Mouse (Mus musculus) CH12.LX (cell line): ENCODE data around the gene Sppl2b. TPM values are rescaled to one million over a fixed set of nuclear protein-coding genes. Genes with fewer than 3 reads are reported as not detected.

Experiments
- DNase-seq: peaks from one replicate; pipeline ENCODE4 v3.0.0-alpha.2; 2013; ENCODE audit errors: extremely low read depth
- H3K27ac ChIP-seq: 2 replicates; pipeline ENCODE4 v1.5.1; 2012; ENCODE audit warnings: low read depth, mild to moderate bottlenecking, control low read depth, moderate library complexity; ENCODE audit not compliant: insufficient read depth
- H3K27me3 ChIP-seq: replicated peaks from 2 replicates; pipeline ENCODE3; 2012; ENCODE audit warnings: inconsistent platforms
- H3K36me3 ChIP-seq, 2 experiments: replicated peaks in 1 of 2; 2 replicates each; pipeline versions ENCODE3 to v1.6.1; 2012; ENCODE audit warnings: inconsistent platforms in 1 of 2, low read length in 1 of 2, mild to moderate bottlenecking in 1 of 2, mixed read lengths in 1 of 2, moderate library complexity in 1 of 2; ENCODE audit not compliant: control insufficient read depth in 1 of 2, insufficient read depth in 1 of 2
- H3K4me1 ChIP-seq, 2 experiments: 2 replicates each; pipeline ENCODE4 v1.6.1; 2012; ENCODE audit warnings: inconsistent platforms in 1 of 2, moderate library complexity in 1 of 2; ENCODE audit not compliant: insufficient read depth in 2 of 2, control insufficient read depth in 1 of 2
- H3K4me2 ChIP-seq: 2 replicates; pipeline ENCODE4 v1.6.1; 2012; ENCODE audit warnings: low read depth, mild to moderate bottlenecking, control low read depth; ENCODE audit not compliant: poor library complexity, insufficient read depth, severe bottlenecking
- H3K4me3 ChIP-seq, 3 experiments: fragments of 150-350 bp in 1 of 3; sonication (generic) in 1 of 3; replicated peaks in 1 of 3; 2 replicates each; pipeline versions ENCODE3 to v1.5.1; 2011 to 2012; ENCODE audit warnings: low read depth in 2 of 3, low read length in 2 of 3, mild to moderate bottlenecking in 2 of 3, moderate library complexity in 2 of 3, control low read depth in 1 of 3, improper control_type of control experiment in 1 of 3, inconsistent platforms in 1 of 3, mixed read lengths in 1 of 3; ENCODE audit not compliant: poor library complexity in 1 of 3
- H3K79me2 ChIP-seq: replicated peaks from 2 replicates; pipeline ENCODE4 v1.6.1; 2012; ENCODE audit warnings: mild to moderate bottlenecking, moderate library complexity; ENCODE audit not compliant: control insufficient read depth, poor library complexity, insufficient read depth, severe bottlenecking; ENCODE audit errors: extremely low read depth
- H3K9ac ChIP-seq: 2 replicates; pipeline ENCODE4 v1.6.1; 2012; ENCODE audit warnings: low read depth, mild to moderate bottlenecking, control low read depth, moderate library complexity; ENCODE audit not compliant: insufficient read depth
- H3K9me3 ChIP-seq: replicated peaks from 2 replicates; pipeline ENCODE3; 2012; ENCODE audit warnings: low read length, inconsistent platforms, mixed read lengths
- BHLHE40 ChIP-seq: IDR thresholded peaks from 2 replicates; pipeline ENCODE4 v1.6.1; 2011; ENCODE audit warnings: mild to moderate bottlenecking, low read depth, low read length, improper control_type of control experiment
- CHD1 ChIP-seq: IDR thresholded peaks from 2 replicates; pipeline ENCODE4 v1.6.1; 2012; ENCODE audit warnings: low read depth, low read length, improper control_type of control experiment, inconsistent platforms
- CHD2 ChIP-seq: IDR thresholded peaks from 2 replicates; pipeline ENCODE4 v1.6.1; 2011; ENCODE audit warnings: low read length, improper control_type of control experiment
- CTCF ChIP-seq, 2 experiments: IDR thresholded peaks in 1 of 2; conservative IDR thresholded peaks in 1 of 2; 2 replicates each; pipeline ENCODE4 v1.5.1; 2011 to 2012; ENCODE audit warnings: low read depth in 2 of 2, low read length in 2 of 2, improper control_type of control experiment in 1 of 2, inconsistent platforms in 1 of 2, mild to moderate bottlenecking in 1 of 2, moderate library complexity in 1 of 2
- ELF1 ChIP-seq: IDR thresholded peaks from 2 replicates; pipeline ENCODE4 v1.6.1; 2014; ENCODE audit warnings: low read depth, mild to moderate bottlenecking, inconsistent platforms, low read length, improper control_type of control experiment
- ETS1 ChIP-seq: conservative IDR thresholded peaks from 2 replicates; pipeline ENCODE4 v1.6.1; 2012; ENCODE audit warnings: low read depth, mild to moderate bottlenecking, inconsistent platforms, low read length, improper control_type of control experiment, moderate library complexity
- IRF4 ChIP-seq: IDR thresholded peaks from 2 replicates; pipeline ENCODE4 v1.6.1; 2014; ENCODE audit warnings: low read depth, mild to moderate bottlenecking, inconsistent platforms, low read length, improper control_type of control experiment
- JUN ChIP-seq: IDR thresholded peaks from 2 replicates; pipeline ENCODE4 v1.6.1; 2011; ENCODE audit warnings: low read depth, mild to moderate bottlenecking, low read length, improper control_type of control experiment, moderate library complexity; ENCODE audit not compliant: insufficient read depth
- MAX ChIP-seq: IDR thresholded peaks from 2 replicates; pipeline ENCODE4 v1.6.1; 2011; ENCODE audit warnings: low read length, improper control_type of control experiment
- MEF2A ChIP-seq: IDR thresholded peaks from 2 replicates; pipeline ENCODE4 v1.6.1; 2014; ENCODE audit warnings: low read depth, mild to moderate bottlenecking, inconsistent platforms, low read length, improper control_type of control experiment, borderline replicate concordance
- MXI1 ChIP-seq: IDR thresholded peaks from 2 replicates; pipeline ENCODE4 v1.6.1; 2011; ENCODE audit warnings: mild to moderate bottlenecking, low read depth, low read length, improper control_type of control experiment
- MYC ChIP-seq: IDR thresholded peaks from 2 replicates; pipeline ENCODE4 v1.6.1; 2011; ENCODE audit warnings: low read depth, mild to moderate bottlenecking, improper control_type of control experiment, low read length
- NELFE ChIP-seq: IDR thresholded peaks from 2 replicates; pipeline ENCODE4 v1.6.1; 2011; ENCODE audit warnings: low read depth, low read length, improper control_type of control experiment
- POLR2A ChIP-seq: IDR thresholded peaks from 2 replicates; pipeline ENCODE4 v1.6.1; 2011; ENCODE audit warnings: low read depth, mild to moderate bottlenecking, improper control_type of control experiment, low read length
- RAD21 ChIP-seq: IDR thresholded peaks from 2 replicates; pipeline ENCODE4 v1.6.1; 2011; ENCODE audit warnings: low read depth, mild to moderate bottlenecking, low read length, improper control_type of control experiment, moderate library complexity
- RCOR1 ChIP-seq: conservative IDR thresholded peaks from 2 replicates; pipeline ENCODE4 v1.6.1; 2012; ENCODE audit warnings: low read depth, mild to moderate bottlenecking, inconsistent platforms, low read length, improper control_type of control experiment
- SIN3A ChIP-seq: IDR thresholded peaks from 2 replicates; pipeline ENCODE4 v1.6.1; 2012; ENCODE audit warnings: low read length, improper control_type of control experiment, inconsistent platforms
- SMC3 ChIP-seq: IDR thresholded peaks from 2 replicates; pipeline ENCODE4 v1.6.1; 2011; ENCODE audit warnings: low read depth, low read length, improper control_type of control experiment
- TBP ChIP-seq: conservative IDR thresholded peaks from 2 replicates; pipeline ENCODE4 v1.6.1; 2011; ENCODE audit warnings: low read depth, low read length, improper control_type of control experiment
- TCF12 ChIP-seq: IDR thresholded peaks from 2 replicates; pipeline ENCODE4 v1.6.1; 2014; ENCODE audit warnings: low read depth, mild to moderate bottlenecking, inconsistent platforms, low read length, improper control_type of control experiment
- USF1 ChIP-seq: IDR thresholded peaks from 2 replicates; pipeline ENCODE4 v1.6.1; 2014; ENCODE audit warnings: low read depth, mild to moderate bottlenecking, inconsistent platforms, low read length, improper control_type of control experiment
- USF2 ChIP-seq: conservative IDR thresholded peaks from 2 replicates; pipeline ENCODE4 v1.6.1; 2011; ENCODE audit warnings: low read depth, low read length, improper control_type of control experiment
- ZC3H11A ChIP-seq: IDR thresholded peaks from 2 replicates; pipeline ENCODE4 v1.6.1; 2012; ENCODE audit warnings: low read depth, mild to moderate bottlenecking, inconsistent platforms, low read length, improper control_type of control experiment
- ZKSCAN1 ChIP-seq: IDR thresholded peaks from 2 replicates; pipeline ENCODE4 v1.6.1; 2012; ENCODE audit warnings: low read depth, inconsistent platforms, low read length, improper control_type of control experiment, borderline replicate concordance
- ZNF384 ChIP-seq: IDR thresholded peaks from 2 replicates; pipeline ENCODE4 v1.6.1; 2012; ENCODE audit warnings: low read depth, low read length, improper control_type of control experiment, inconsistent platforms
- dilution Hi-C: fragments of 300-500 bp; cut with MboI; formaldehyde crosslinking; loops from 2 replicates; pipeline ENCODE4 v1.14.3; 2020; ENCODE audit warnings: low sequenced_read_pairs; ENCODE audit not compliant: extremely low pct_unique_long_range_greater_than_20kb, extremely low pct_ligation_motif_present
- in situ Hi-C: fragments of 300-500 bp; cut with MboI; formaldehyde crosslinking; loops from 3 replicates; pipeline ENCODE4 v1.14.3; 2019; ENCODE audit warnings: low sequenced_read_pairs, low pct_ligation_motif_present, low pct_unique_long_range_greater_than_20kb, mixed read lengths
- polyA plus RNA-seq: library from polyadenylated mRNA; unstranded; fragments of >175 nt; gene quantifications from 2 replicates; pipeline ENCODE4 v1.2.1, GENCODE M21; 2012; ENCODE audit warnings: low read depth; ENCODE audit not compliant: insufficient read length
- total RNA-seq, 2 experiments: library from RNA; depleted of rRNA; stranded (reverse); fragments of 300-350 nt in 1 of 2; fragments of >200 nt in 1 of 2; gene quantifications; 2 replicates each; pipeline ENCODE4 v1.2.3; 2012 to 2014

Sppl2b gene
- total and polyA plus RNA-seq, 3 experiments = 13.8 to 24.1 (median 19.0) TPM

DNA sequence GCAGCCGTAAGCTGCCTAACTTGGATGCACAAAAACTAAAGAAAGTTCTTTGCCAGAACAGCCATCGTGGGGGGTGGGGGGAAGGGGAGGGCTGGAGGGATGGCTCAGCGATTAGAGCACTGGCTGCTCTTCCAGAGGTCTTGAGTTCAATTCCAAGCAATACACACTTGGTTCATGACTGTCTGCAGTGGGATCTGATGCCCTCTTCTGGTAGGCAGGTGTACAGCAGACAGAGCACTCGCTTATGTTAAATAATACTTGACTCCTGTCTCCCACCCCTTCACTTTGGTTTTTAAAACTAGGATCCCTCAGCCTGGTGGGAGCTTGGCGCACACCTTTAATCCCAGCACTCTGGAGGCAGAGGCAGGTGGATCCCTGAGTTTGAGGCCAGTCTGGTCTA is 21.0 kb downstream of the Sppl2b start:
- Histone ChIP-seq H3K4me2 (no peak overlapping the region), H3K4me1 (peaks cover 10% of the 10 kb centered on the region in 2 experiments), H3K36me3 (no peaks in the 10 kb centered on the region), H3K4me3 (no peak overlapping the region), H3K27me3 (peaks cover 26% of the 10 kb centered on the region), H3K9ac (no peak overlapping the region), H3K27ac (no peak overlapping the region), H3K9me3 (no peaks in the 10 kb centered on the region), H3K79me2 (no peaks in the 10 kb centered on the region)
- DNase-seq = peak; percentile 61
- in situ Hi-C loops (loop anchor here (5.0 kb wide), 1 partner anchor 129 kb away; no protein-coding TSS in a partner anchor), dilution Hi-C loops (no loop called here)
- TF ChIP-seq ETS1 = no peak
- no peak for TF ChIP-seq TCF12
- no peak for TF ChIP-seq TBP
- no peak for TF ChIP-seq CHD2
- TF ChIP-seq POLR2A = no peak
- no peak for TF ChIP-seq ZC3H11A
- TF ChIP-seq SMC3 = peak; percentile 82
- no peak for TF ChIP-seq ELF1
- TF ChIP-seq USF1 = no peak
- TF ChIP-seq CTCF (conservative IDR thresholded peaks at IDR 0.05 in 1 of 2, IDR thresholded peaks at IDR 0.05 in 1 of 2; ENCODE audit: low read depth in 2 of 2, low read length in 2 of 2) = peak; percentile 79 to 80
- no peak for TF ChIP-seq MAX
- TF ChIP-seq RAD21 = peak; percentile 65

GRCm38 (mm10) chr10:80876594-80876993 is 21.5 kb downstream of the Sppl2b start:
- H3K4me3 ChIP-seq = no peak overlapping the region
- in situ Hi-C loops = loop anchor here (5.0 kb wide), 1 partner anchor 129 kb away; no protein-coding TSS in a partner anchor
- H3K4me2 ChIP-seq = no peak overlapping the region
- H3K4me1 ChIP-seq = peaks cover 10% of the 10 kb centered on the region in 2 experiments
- DNase-seq = no peak
- no peaks in the 10 kb centered on the region for H3K9me3 ChIP-seq
- H3K36me3 ChIP-seq = no peaks in the 10 kb centered on the region
- dilution Hi-C loops = no loop called here
- peaks cover 26% of the 10 kb centered on the region for H3K27me3 ChIP-seq
- TF ChIP-seq RCOR1 (no peak), IRF4 (no peak)
- TF ChIP-seq, all 38 proteins: peak for 0
- no peaks in the 10 kb centered on the region for H3K79me2 ChIP-seq
- H3K27ac ChIP-seq = no peak overlapping the region
- H3K9ac ChIP-seq = no peak overlapping the region

DNA sequence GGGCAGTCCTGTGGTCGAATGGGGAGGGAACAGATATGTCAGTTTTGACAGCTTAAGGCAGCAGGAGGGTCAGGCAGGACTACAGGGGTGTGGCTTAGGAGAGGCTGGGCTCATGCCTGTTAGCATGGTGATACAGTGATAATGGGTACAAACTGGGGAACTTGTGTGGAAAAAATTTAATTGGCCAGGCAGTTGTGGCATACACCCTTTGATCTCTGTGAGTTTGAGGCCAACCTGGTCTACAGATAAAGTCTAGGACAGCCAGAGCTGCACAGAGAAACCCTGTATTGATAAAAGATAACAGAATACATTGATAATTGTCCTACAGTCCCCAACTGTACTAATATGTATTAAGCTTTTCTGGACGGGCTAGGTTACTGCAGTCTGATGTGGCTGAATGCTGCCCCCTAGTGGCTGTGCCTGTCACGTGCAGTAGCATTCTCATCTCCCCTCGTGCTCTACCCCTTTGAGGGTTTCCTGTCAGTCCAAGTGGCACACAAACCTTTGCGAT is 25.1 kb downstream of the Sppl2b start:
- no peaks in the 10 kb centered on the region for H3K9me3 ChIP-seq
- dilution Hi-C loops (no loop called here), in situ Hi-C loops (no loop called here)
- H3K4me2 ChIP-seq = no peak overlapping the region
- H3K36me3 ChIP-seq = no peaks in the 10 kb centered on the region
- no peaks in the 10 kb centered on the region for H3K79me2 ChIP-seq
- no peak overlapping the region for H3K27ac ChIP-seq
- H3K4me1 ChIP-seq = peaks cover 6% of the 10 kb centered on the region in 2 experiments
- peak; percentile 76 for DNase-seq
- H3K27me3 ChIP-seq = peaks cover 37% of the 10 kb centered on the region
- H3K4me3 ChIP-seq = no peak overlapping the region
- H3K9ac ChIP-seq = no peak overlapping the region
- TF ChIP-seq JUN (no peak), MXI1 (no peak), MYC (peak; percentile 92), USF2 (0 out of 2 replicates have a peak, but pooled peaks have one; percentile 29), ZNF384 (no peak), TBP (no peak), ZKSCAN1 (no peak), NELFE (0 out of 2 replicates have a peak, but pooled peaks have one; percentile 19), BHLHE40 (peak; percentile 87), CHD1 (no peak), USF1 (peak; percentile 45), MEF2A (no peak), CTCF (conservative IDR thresholded peaks at IDR 0.05 in 1 of 2, IDR thresholded peaks at IDR 0.05 in 1 of 2; ENCODE audit: low read depth in 2 of 2, low read length in 2 of 2) (peak; percentile 94 to 97), ZC3H11A (peak; percentile 13; the same call in 1 of the 2 replicates), ETS1 (no peak), SIN3A (no peak), IRF4 (no peak), MAX (peak; percentile 94)
